Mouse (Mus musculus) kidney, adult 18-20 months (tissue): ENCODE measurements around the gene Gcn1l1.
"Not testable (repeated sequence)": the region's sequence is repeated elsewhere in the genome, so short reads cannot be mapped to it uniquely, and the experiment has no call there.

Experiments
- DNase-seq: peaks from one replicate; pipeline ENCODE4 v3.0.0; 2021

Gcn1l1 gene

GRCm38 (mm10) chr5:115563771-115564585 lies 1.1 kb upstream of the Gcn1l1 start:
- DNase-seq: no peak

DNA sequence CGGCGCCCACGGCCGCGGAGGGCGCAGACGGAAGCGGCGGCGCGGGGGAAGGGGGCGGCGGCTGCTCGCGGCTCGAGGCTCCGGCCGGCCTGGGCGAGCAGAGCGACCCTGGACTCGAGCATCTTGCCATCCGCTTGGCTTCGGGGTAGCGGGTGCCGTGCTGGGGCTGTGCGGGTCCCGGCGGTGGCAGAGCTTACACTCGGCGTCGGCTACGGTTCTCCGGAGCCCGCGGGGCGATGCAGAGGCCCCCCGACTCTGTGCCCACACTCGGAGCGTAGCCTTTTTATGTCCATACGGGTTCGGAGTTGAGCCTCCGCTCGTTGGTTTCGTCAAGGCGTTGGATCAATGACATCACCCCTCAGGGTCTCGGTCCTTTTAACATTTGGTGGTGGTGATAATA lies 349 bp downstream of the Gcn1l1 start:
- DNase-seq: no peak

GRCm38 (mm10) chr5:115568681-115569080 lies 3.6 kb downstream of the Gcn1l1 start:
- DNase-seq: peak; percentile 60

- DNase-seq: no peak
Measured at GRCm38 (mm10) chr5:115569308-115569707, 4.3 kb downstream of the Gcn1l1 start.

DNA sequence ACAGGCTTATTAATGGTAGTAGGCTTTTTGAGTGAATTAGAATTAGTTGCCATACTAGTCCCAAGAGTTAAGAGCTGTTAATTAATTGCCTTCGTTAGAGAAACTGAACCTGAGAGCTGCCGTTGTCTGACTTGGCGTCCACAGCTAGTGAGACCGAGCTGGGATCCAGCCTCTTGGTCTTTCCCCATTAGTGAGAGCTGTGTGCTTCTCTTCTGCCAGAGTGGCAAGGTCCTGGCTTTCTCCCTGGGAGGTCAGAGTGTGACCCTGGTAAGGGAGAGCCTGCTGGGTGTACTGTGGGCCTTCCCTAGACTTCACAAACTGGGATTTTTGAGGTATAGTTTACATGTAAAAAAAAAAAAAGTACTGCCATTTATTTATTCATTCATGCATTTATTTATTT lies 4.7 kb downstream of the Gcn1l1 start:
- no peak for DNase-seq

DNA sequence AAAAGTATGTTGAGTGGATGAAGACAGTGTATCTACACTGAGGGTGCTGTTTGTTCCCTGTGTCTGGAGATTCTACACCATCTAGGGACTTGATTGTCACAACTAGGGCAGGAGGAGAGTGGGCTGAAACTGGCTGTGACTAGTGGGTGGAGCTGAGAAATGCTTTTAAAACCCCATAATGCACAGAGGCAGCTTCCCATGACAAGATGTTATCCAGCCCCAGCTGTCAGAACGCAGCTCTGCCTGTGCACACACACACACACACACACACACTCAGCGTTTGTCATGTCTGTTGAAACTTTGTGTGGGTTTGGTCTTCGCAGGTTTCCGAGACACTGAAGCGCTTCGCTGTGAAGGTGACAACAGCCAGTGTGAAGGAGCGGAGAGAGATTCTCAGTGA lies 6.0 kb downstream of the Gcn1l1 start:
- DNase-seq: no peak

DNA sequence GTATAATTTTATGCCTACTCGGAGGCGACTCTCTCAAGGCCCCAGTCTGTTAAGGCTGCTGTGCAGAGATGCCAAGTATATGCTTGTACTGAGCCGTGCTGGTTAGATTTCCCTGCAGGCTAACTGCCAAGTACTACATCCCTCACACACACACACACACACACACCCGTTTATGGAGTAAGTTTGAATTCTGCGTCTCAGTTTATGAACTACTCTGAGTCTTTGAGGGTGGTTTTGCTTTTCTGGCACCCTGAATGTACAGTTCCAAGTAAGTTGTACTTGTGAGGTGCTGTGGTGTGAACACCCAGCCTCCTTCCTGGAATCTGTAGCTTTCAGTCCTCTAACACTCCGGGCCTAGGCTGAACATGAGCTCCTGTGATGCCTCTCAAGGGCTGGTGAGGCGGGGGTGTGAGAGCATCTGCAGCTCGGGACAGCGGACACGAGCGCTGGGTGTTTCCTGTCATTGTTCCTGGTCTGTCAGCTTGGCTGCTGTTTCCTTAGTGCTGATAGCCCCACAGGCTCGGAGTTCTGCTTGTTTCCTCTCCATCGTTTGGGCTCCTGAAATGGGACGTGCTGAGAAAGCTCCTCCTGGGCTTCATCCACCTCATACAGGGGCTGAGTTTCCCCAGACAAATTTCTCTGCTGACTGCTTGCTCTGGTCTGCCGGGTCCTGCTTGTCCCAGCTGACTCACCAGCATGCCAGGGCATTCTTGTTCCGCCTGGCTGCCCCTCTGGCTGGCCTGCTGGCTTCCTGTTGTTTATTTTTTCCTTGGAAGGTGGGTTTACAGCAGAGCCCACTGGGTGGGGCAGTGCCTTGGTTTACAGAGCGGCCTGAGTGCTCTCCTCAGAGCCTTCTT lies 7.9 kb downstream of the Gcn1l1 start:
- DNase-seq: peak; percentile 75

DNA sequence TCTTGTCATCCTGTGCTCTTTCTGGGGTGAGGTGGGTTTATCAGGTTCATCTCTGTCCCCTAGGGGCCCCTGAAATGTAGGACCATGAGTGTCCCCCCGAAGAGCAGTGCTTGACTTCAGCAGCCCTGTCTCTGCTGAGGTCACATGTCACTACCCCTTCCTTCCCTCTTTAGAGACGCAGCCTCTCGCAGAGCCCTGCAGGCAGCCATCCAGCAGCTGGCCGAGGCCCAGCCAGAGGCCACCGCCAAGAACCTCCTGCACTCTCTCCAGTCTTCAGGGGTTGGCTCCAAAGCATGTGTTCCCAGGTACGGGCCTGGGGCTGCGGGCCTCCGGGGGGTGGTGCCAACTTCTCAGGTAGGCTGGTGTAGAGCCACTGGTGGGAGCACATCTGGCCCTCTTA lies 9.9 kb downstream of the Gcn1l1 start:
- peak; percentile 79 for DNase-seq

- not testable (repeated sequence) for DNase-seq
Measured at GRCm38 (mm10) chr5:115577686-115578085, 12.6 kb downstream of the Gcn1l1 start.

- no peak for DNase-seq
Measured at GRCm38 (mm10) chr5:115578922-115579321, 13.9 kb downstream of the Gcn1l1 start.

DNA sequence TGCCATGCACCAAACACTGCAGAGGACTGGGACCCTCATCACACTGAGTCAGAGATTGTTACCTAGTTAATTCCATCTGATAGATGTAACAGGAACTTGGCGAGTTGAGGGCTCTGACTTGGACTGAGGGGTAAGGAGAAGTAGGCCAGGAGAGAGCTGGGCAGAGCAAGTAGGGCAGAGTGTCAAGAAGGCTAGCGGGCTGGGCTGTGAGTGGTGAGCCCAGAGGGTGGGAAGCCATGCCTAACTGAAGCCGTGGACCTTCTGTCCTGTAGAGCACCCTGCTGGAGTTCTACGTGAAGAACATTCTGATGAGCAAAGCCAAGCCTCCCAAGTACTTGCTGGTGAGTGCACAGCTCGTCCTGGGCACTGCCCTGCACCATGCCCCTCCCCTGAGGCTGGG lies 14.3 kb downstream of the Gcn1l1 start:
- DNase-seq: no peak

- DNase-seq: no peak
Measured at GRCm38 (mm10) chr5:115580229-115581001, 15.4 kb downstream of the Gcn1l1 start.

DNA sequence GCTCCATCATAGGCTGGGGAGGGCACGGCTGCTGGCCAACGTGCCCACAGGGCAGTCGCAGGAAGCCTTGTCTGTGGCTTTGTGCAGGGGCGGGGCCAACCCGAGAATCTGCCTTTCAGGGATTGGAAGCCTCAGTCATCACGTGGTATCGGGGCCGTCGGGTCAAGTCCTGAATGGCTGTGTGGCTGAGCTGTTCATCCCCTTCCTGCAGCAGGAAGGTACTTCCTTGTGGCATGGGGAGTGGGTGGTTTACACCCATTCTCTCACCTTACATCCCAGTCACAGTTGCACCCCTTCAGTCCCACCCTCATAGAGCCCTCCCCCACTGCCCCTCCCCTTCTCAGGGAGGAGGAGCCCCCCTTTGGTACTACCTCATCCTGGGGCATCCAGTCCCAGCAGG lies 16.6 kb downstream of the Gcn1l1 start:
- no peak for DNase-seq

DNA sequence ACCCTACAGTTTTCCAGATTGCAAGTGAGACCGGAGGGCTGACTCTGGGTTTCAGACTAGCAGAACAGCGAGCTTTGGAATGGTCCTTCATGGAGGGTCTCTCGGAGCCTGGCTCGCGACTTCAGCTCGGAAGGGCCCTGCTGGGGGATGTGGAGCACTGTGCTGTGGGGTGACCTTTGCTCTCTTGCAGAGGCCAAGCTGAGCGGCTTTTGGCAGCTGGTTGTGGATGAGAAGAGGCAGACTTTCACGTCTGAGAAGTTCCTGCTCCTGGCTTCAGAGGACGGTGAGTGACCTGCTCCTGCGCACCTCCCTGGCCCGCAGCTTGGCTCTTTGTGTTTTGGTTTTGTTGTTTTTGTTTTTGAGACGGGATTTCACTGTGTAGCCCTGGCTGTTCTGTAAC lies 20.6 kb downstream of the Gcn1l1 start:
- DNase-seq: peak; percentile 57

- DNase-seq: no peak
Measured at GRCm38 (mm10) chr5:115586166-115586565, 21.1 kb downstream of the Gcn1l1 start.

GRCm38 (mm10) chr5:115586780-115587179 lies 21.7 kb downstream of the Gcn1l1 start:
- DNase-seq: no peak

DNA sequence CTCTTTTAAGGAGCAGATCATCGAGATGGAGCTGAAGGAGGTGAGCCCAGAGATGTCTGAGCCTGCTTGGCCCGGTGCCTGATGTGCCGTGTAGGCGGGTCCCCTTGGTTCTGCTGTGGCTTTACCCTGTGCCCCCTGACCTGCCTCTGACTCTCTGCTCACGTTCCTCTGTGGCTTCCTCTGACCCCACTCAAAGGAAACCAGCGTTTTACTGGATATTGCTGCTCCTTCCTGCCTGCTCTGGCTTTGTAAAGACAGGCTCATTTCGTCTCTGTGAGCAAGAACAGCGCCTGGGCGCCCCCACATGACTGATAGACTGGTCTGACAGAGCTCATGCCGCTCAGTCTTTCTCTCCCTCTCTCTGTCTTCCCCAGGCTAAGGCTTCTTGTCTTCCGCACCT lies 26.0 kb downstream of the Gcn1l1 start:
- DNase-seq: no peak

DNA sequence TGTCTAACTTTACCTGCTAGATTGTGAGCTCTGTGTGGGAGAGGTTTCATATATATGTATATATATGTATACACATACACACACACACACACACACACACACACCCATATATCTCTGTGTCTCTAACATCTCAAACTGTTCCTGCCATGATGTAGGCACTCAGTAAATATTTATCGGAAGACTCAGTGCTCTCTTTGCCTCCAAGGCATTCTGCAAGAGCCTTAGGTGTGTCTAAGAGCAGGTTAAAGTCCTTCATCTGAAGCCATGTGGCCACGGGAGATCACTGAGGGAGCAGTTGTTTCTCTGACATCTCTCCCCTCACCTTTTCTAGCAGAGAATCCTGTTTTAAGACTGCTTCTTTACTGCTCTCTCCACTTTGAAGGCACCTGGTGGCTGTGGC lies 26.5 kb downstream of the Gcn1l1 start:
- DNase-seq: no peak

DNA sequence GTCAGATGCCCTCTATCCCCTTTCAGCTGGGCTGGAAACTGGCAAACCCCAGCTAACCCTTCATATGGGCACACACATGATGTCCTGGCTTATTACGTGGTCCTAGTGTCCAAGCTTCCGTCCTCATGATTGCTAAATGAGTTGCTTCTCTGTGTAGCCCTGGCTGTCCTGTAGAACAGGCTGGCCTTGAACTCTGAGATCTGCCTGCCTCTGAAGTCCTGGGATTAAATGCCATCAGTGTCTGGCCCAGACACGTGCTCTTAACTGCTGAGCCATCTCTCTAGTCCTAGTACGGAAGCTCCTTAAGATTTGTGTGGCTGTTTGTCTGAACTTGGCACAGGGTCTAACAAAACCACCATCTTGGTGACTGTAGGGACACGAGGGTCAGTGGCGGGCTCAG lies 38.5 kb downstream of the Gcn1l1 start:
- DNase-seq: no peak

- no peak for DNase-seq
Measured at GRCm38 (mm10) chr5:115611566-115611965, 46.5 kb downstream of the Gcn1l1 start.

DNA sequence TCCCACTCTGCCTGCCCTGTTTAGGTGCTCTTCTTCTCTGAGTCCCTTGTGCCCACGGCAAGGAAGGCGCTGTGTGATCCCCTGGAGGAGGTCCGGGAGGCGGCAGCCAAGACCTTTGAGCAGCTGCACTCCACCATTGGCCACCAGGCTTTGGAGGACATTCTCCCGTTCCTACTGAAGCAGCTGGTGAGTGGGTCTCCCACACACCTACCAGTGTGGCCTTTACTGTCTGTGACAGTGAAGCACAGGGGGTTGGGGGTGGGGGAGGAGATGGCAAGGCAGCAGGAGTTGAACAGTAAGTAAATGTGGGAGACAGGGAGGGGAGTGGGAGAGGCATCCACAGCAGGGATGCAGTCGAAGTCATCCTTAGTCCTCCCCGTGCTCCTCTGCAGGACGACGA lies 48.3 kb downstream of the Gcn1l1 start:
- no peak for DNase-seq

- peak; percentile 51 for DNase-seq
Measured at GRCm38 (mm10) chr5:115614948-115615347, 49.9 kb downstream of the Gcn1l1 start.

- DNase-seq: no peak
Measured at GRCm38 (mm10) chr5:115619690-115620089, 54.6 kb downstream of the Gcn1l1 start.
